Mouse (Mus musculus) ES-Bruce4 (cell line): ENCODE data around the gene Atg10. TPM values are rescaled to one million over a fixed set of nuclear protein-coding genes. Genes with fewer than 3 reads are reported as not detected.

Experiments
- H3K27ac ChIP-seq: 2 replicates; pipeline ENCODE4 v1.5.1; 2012; ENCODE audit warnings: low read length, inconsistent platforms; ENCODE audit not compliant: insufficient read depth
- H3K27me3 ChIP-seq: 2 replicates; pipeline ENCODE4 v1.6.1; 2012; ENCODE audit warnings: mild to moderate bottlenecking, low read length, inconsistent platforms; ENCODE audit not compliant: control insufficient read depth, poor library complexity, insufficient read depth, severe bottlenecking
- H3K36me3 ChIP-seq: 2 replicates; pipeline ENCODE4 v1.6.1; 2012; ENCODE audit warnings: inconsistent platforms, mild to moderate bottlenecking, low read length, moderate library complexity; ENCODE audit not compliant: control insufficient read depth, poor library complexity, insufficient read depth, severe bottlenecking
- H3K4me1 ChIP-seq: one replicate; pipeline ENCODE4 v1.8.1; 2011; ENCODE audit warnings: low read length; ENCODE audit not compliant: control insufficient read depth, insufficient read depth
- H3K4me3 ChIP-seq: 2 replicates; pipeline ENCODE4 v1.5.1; 2011; ENCODE audit warnings: low read depth, mild to moderate bottlenecking, low read length
- H3K9ac ChIP-seq: 2 replicates; pipeline ENCODE4 v1.6.1; 2012; ENCODE audit warnings: low read depth, mild to moderate bottlenecking, inconsistent platforms; ENCODE audit not compliant: poor library complexity, severe bottlenecking
- H3K9me3 ChIP-seq: replicated peaks from 2 replicates; pipeline ENCODE4 v1.6.1; 2012; ENCODE audit warnings: mild to moderate bottlenecking, low read length, inconsistent platforms; ENCODE audit not compliant: control insufficient read depth, poor library complexity, insufficient read depth, severe bottlenecking
- CTCF ChIP-seq: IDR thresholded peaks from one replicate; pipeline ENCODE4 v1.8.1; 2011; ENCODE audit warnings: low read depth, low read length
- EP300 ChIP-seq: IDR thresholded peaks from 2 replicates; pipeline ENCODE4 v1.6.1; 2011; ENCODE audit warnings: low read depth, low read length; ENCODE audit not compliant: insufficient read depth
- POLR2A ChIP-seq: IDR thresholded peaks from one replicate; pipeline ENCODE4 v1.8.1; 2011; ENCODE audit warnings: low read length; ENCODE audit not compliant: insufficient read depth
- polyA plus RNA-seq: library from polyadenylated mRNA; stranded (reverse); fragments of >200 nt; gene quantifications from 2 replicates; pipeline ENCODE4 v1.2.4, GENCODE M21; 2011; ENCODE audit warnings: low read depth; ENCODE audit not compliant: missing spikeins, insufficient read depth, insufficient read length

Atg10 gene
- polyA plus RNA-seq, 1 experiment, result 3.1 TPM

GRCm38 (mm10) chr13:91086361-91086900 lies 137.3 kb downstream of the Atg10 start:
- no peaks in the 10 kb centered on the region for H3K4me1 ChIP-seq
- H3K9me3 ChIP-seq, result no peaks in the 10 kb centered on the region
- H3K27ac ChIP-seq, result no peak overlapping the region
- H3K4me3 ChIP-seq, result no peak overlapping the region
- H3K36me3 ChIP-seq, result no peaks in the 10 kb centered on the region
- no peaks in the 10 kb centered on the region for H3K27me3 ChIP-seq
- TF ChIP-seq CTCF (no peak), EP300 (no peak), POLR2A (no peak)
- H3K9ac ChIP-seq, result no peak overlapping the region

GRCm38 (mm10) chr13:91072351-91072750 lies 151.4 kb downstream of the Atg10 start:
- Histone ChIP-seq H3K27me3 (no peaks in the 10 kb centered on the region), H3K4me1 (no peaks in the 10 kb centered on the region), H3K4me3 (no peak overlapping the region), H3K9ac (no peak overlapping the region), H3K9me3 (no peaks in the 10 kb centered on the region), H3K27ac (no peak overlapping the region), H3K36me3 (no peaks in the 10 kb centered on the region)
- no peak for TF ChIP-seq POLR2A
- TF ChIP-seq EP300, result no peak
- no peak for TF ChIP-seq CTCF

GRCm38 (mm10) chr13:91060871-91061270 lies 162.9 kb downstream of the Atg10 start:
- Histone ChIP-seq H3K27ac (no peak overlapping the region), H3K36me3 (no peaks in the 10 kb centered on the region), H3K4me3 (no peak overlapping the region), H3K27me3 (no peaks in the 10 kb centered on the region), H3K4me1 (no peaks in the 10 kb centered on the region), H3K9ac (no peak overlapping the region), H3K9me3 (no peaks in the 10 kb centered on the region)
- TF ChIP-seq EP300, result no peak

- Histone ChIP-seq H3K9me3 (no peaks in the 10 kb centered on the region), H3K4me3 (no peak overlapping the region), H3K27ac (no peak overlapping the region), H3K36me3 (no peaks in the 10 kb centered on the region), H3K9ac (no peak overlapping the region), H3K4me1 (no peaks in the 10 kb centered on the region), H3K27me3 (no peaks in the 10 kb centered on the region)
- TF ChIP-seq CTCF, result no peak
- no peak for TF ChIP-seq POLR2A
- TF ChIP-seq EP300, result no peak
Measured at GRCm38 (mm10) chr13:91048171-91048570, 175.6 kb downstream of the Atg10 start.

GRCm38 (mm10) chr13:91046851-91047250 lies 176.9 kb downstream of the Atg10 start:
- TF ChIP-seq EP300 (no peak), POLR2A (no peak), CTCF (no peak)
- Histone ChIP-seq H3K27me3 (no peaks in the 10 kb centered on the region), H3K9ac (no peak overlapping the region), H3K4me1 (no peaks in the 10 kb centered on the region), H3K9me3 (no peaks in the 10 kb centered on the region), H3K4me3 (no peak overlapping the region), H3K27ac (no peak overlapping the region), H3K36me3 (no peaks in the 10 kb centered on the region)

GRCm38 (mm10) chr13:91041236-91041635 lies 182.5 kb downstream of the Atg10 start:
- no peak overlapping the region for H3K27ac ChIP-seq
- no peaks in the 10 kb centered on the region for H3K27me3 ChIP-seq
- no peaks in the 10 kb centered on the region for H3K4me1 ChIP-seq
- TF ChIP-seq EP300 (no peak), CTCF (no peak), POLR2A (no peak)
- no peaks in the 10 kb centered on the region for H3K36me3 ChIP-seq
- H3K9me3 ChIP-seq, result no peaks in the 10 kb centered on the region
- no peak overlapping the region for H3K4me3 ChIP-seq
- no peak overlapping the region for H3K9ac ChIP-seq
